Mouse (Mus musculus) liver, embryonic 16.5 days (tissue): ENCODE results near the gene Defb23. TPM values are rescaled to one million over a fixed set of nuclear protein-coding genes. Genes with fewer than 3 reads are reported as not detected.

Experiments used
- ATAC-seq: fragments of 200-750 bp; cut with Nextera tagmentation; 2 replicates; pipeline ENCODE4 v1.8.0; 2017; ENCODE audit warnings: low read depth, mild to moderate bottlenecking, moderate number of reproducible peaks, moderate library complexity
- H3K27ac ChIP-seq: fragments of 300-500 bp; sonication (generic); 2 replicates; pipeline ENCODE4 v1.5.1; 2014; ENCODE audit warnings: mild to moderate bottlenecking, low read length
- H3K27me3 ChIP-seq: fragments of 300-500 bp; sonication (generic); 2 replicates; pipeline ENCODE4 v1.6.1; 2014; ENCODE audit warnings: low read depth, low read length, mixed read lengths; ENCODE audit not compliant: control insufficient read depth, insufficient read depth
- H3K36me3 ChIP-seq: fragments of 300-500 bp; sonication (generic); 2 replicates; pipeline ENCODE4 v1.6.1; 2014; ENCODE audit warnings: mild to moderate bottlenecking; ENCODE audit not compliant: control insufficient read depth, insufficient read depth
- H3K4me1 ChIP-seq: fragments of 300-500 bp; sonication (generic); 2 replicates; pipeline ENCODE4 v1.6.1; 2014; ENCODE audit warnings: low read depth, low read length, mixed read lengths; ENCODE audit not compliant: control insufficient read depth
- H3K4me2 ChIP-seq: fragments of 300-500 bp; sonication (generic); 2 replicates; pipeline ENCODE4 v1.6.1; 2014; ENCODE audit warnings: low read depth, low read length, mixed read lengths
- H3K4me3 ChIP-seq: fragments of 300-500 bp; sonication (generic); 2 replicates; pipeline ENCODE4 v1.5.1; 2014; ENCODE audit warnings: low read depth, mild to moderate bottlenecking, low read length
- H3K9ac ChIP-seq: fragments of 300-500 bp; sonication (generic); 2 replicates; pipeline ENCODE4 v1.6.1; 2014; ENCODE audit warnings: low read depth, low read length
- H3K9me3 ChIP-seq: fragments of 300-500 bp; sonication (generic); replicated peaks from 2 replicates; pipeline ENCODE4 v1.6.1; 2016; ENCODE audit warnings: low read length; ENCODE audit not compliant: control insufficient read depth
- WGBS: fragments of 180-500 bp; shearing (Covaris S2); extraction: QIAGEN DNeasy Blood & Tissue Kit; methylation state at CpG from one replicate; pipeline ENCODE4 v1.1.7; 2014; ENCODE audit not compliant: insufficient replicate concordance; 5-methylcytosine and 5-hydroxymethylcytosine counted together
- polyA plus RNA-seq: library from polyadenylated mRNA; unstranded; fragments of >200 nt; fragmentation: Nextera tagmentation; extraction: Ambion mirVana; gene quantifications from 2 replicates; pipeline ENCODE4 v1.2.1, GENCODE M21; 2015

Defb23 gene
- polyA plus RNA-seq, 1 experiment from 2014 or later, result not detected

- WGBS, result 65% methylated on average over 7 of the region's 7 CpGs
- ATAC-seq, result no peak
- Histone ChIP-seq H3K4me1 (no peaks in the 10 kb centered on the region), H3K9ac (no peak overlapping the region), H3K27me3 (no peaks in the 10 kb centered on the region), H3K27ac (no peak overlapping the region), H3K4me2 (no peak overlapping the region), H3K4me3 (no peak overlapping the region), H3K9me3 (no peaks in the 10 kb centered on the region), H3K36me3 (no peaks in the 10 kb centered on the region)
Measured at GRCm38 (mm10) chr2:152481726-152482125, 17.3 kb upstream of the Defb23 start.

GRCm38 (mm10) chr2:152480881-152481280, 16.5 kb upstream of the Defb23 start:
- Histone ChIP-seq H3K27ac (no peak overlapping the region), H3K9ac (no peak overlapping the region)
- 39% methylated on average over 3 of the region's 3 CpGs for WGBS

GRCm38 (mm10) chr2:152476763-152477162, 12.3 kb upstream of the Defb23 start, which contains the start of gene Defb20:
Defb20 (plus strand) TSS chr2:152477063.
- no peak for ATAC-seq
- no peaks in the 10 kb centered on the region for H3K4me1 ChIP-seq
- H3K27me3 ChIP-seq, result no peaks in the 10 kb centered on the region; the same call in 1 of the 2 replicates
- 46% methylated on average over 2 of the region's 2 CpGs for WGBS
- H3K4me3 ChIP-seq, result no peak within 1 kb of the TSS
- no peaks in the 10 kb centered on the region for H3K9me3 ChIP-seq
- H3K36me3 ChIP-seq, result no peaks in the 10 kb centered on the region
- H3K27ac ChIP-seq, result no peak within 1 kb of the TSS
- H3K9ac ChIP-seq, result no peak within 1 kb of the TSS
- H3K4me2 ChIP-seq, result no peak within 1 kb of the TSS

More at GRCm38 (mm10) chr2:152480881-152481280, 16.5 kb upstream of the Defb23 start:
- Histone ChIP-seq H3K27me3 (no peaks in the 10 kb centered on the region), H3K36me3 (no peaks in the 10 kb centered on the region), H3K9me3 (no peaks in the 10 kb centered on the region), H3K4me1 (no peaks in the 10 kb centered on the region), H3K4me3 (no peak overlapping the region), H3K4me2 (no peak overlapping the region)
- no peak for ATAC-seq

GRCm38 (mm10) chr2:152472434-152472833, 8.0 kb upstream of the Defb23 start:
- no peak overlapping the region for H3K4me2 ChIP-seq
- no peak overlapping the region for H3K27ac ChIP-seq
- H3K4me1 ChIP-seq, result no peaks in the 10 kb centered on the region
- H3K36me3 ChIP-seq, result no peaks in the 10 kb centered on the region
- H3K9ac ChIP-seq, result no peak overlapping the region
- no peak for ATAC-seq
- H3K27me3 ChIP-seq, result no peaks in the 10 kb centered on the region; the same call in 1 of the 2 replicates
- WGBS, result 18% methylated on average over 3 of the region's 3 CpGs
- H3K4me3 ChIP-seq, result no peak overlapping the region
- H3K9me3 ChIP-seq, result no peaks in the 10 kb centered on the region

- Histone ChIP-seq H3K27me3 (no peaks in the 10 kb centered on the region; the same call in 1 of the 2 replicates), H3K9me3 (no peaks in the 10 kb centered on the region), H3K4me1 (no peaks in the 10 kb centered on the region), H3K9ac (no peak overlapping the region), H3K27ac (no peak overlapping the region), H3K36me3 (no peaks in the 10 kb centered on the region), H3K4me3 (no peak overlapping the region), H3K4me2 (no peak overlapping the region)
- 23% methylated on average over 7 of the region's 7 CpGs for WGBS
- ATAC-seq, result no peak
Measured at GRCm38 (mm10) chr2:152470973-152471372, 6.6 kb upstream of the Defb23 start.

DNA sequence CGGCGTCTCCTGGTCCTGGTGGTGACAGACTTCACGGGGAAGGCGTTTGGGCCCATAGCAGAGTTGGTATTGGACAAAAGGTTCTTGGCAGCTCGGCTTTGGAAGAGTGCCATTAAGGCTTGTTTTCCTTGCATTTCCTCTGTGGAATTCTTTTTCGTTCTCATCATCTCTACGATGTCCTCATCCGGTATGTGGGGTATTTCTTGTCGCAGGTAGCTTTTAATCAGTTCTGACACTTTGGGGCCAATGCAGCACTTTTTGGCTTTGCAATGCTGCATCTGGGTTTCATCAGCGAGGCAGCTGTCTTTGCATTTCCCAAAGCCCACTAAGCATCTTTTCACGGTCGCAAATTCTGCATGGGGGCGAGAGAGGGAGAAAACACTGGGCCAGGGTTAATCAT, 5.2 kb downstream of the Defb23 start:
- Histone ChIP-seq H3K9me3 (no peaks in the 10 kb centered on the region), H3K36me3 (no peaks in the 10 kb centered on the region), H3K27ac (no peak overlapping the region), H3K9ac (no peak overlapping the region), H3K27me3 (0 out of 2 replicates have a peak, but pooled peaks cover 2% of the 10 kb centered on the region), H3K4me3 (no peak overlapping the region), H3K4me1 (no peaks in the 10 kb centered on the region), H3K4me2 (no peak overlapping the region)
- 61% methylated on average over 13 of the region's 13 CpGs for WGBS
- no peak for ATAC-seq

GRCm38 (mm10) chr2:152452101-152452781, 12.2 kb downstream of the Defb23 start:
- no peak overlapping the region for H3K27ac ChIP-seq
- no peaks in the 10 kb centered on the region for H3K36me3 ChIP-seq
- no peaks in the 10 kb centered on the region for H3K9me3 ChIP-seq
- no peak overlapping the region for H3K9ac ChIP-seq
- H3K4me3 ChIP-seq, result no peak overlapping the region
- WGBS, result 66% methylated on average over 4 of the region's 4 CpGs
- H3K27me3 ChIP-seq, result no peaks in the 10 kb centered on the region
- H3K4me2 ChIP-seq, result no peak overlapping the region
- no peak for ATAC-seq
- H3K4me1 ChIP-seq, result no peaks in the 10 kb centered on the region

GRCm38 (mm10) chr2:152450241-152450640, 14.2 kb downstream of the Defb23 start:
- no peak for ATAC-seq
- Histone ChIP-seq H3K27ac (no peak overlapping the region), H3K4me2 (no peak overlapping the region), H3K9me3 (no peaks in the 10 kb centered on the region), H3K9ac (no peak overlapping the region), H3K27me3 (no peaks in the 10 kb centered on the region), H3K36me3 (no peaks in the 10 kb centered on the region), H3K4me3 (no peak overlapping the region), H3K4me1 (no peaks in the 10 kb centered on the region)
- 2% methylated on average over 5 of the region's 5 CpGs for WGBS

GRCm38 (mm10) chr2:152447461-152447860, 17.0 kb downstream of the Defb23 start:
- no peak for ATAC-seq
- Histone ChIP-seq H3K4me2 (no peak overlapping the region), H3K27ac (no peak overlapping the region), H3K9ac (no peak overlapping the region), H3K4me1 (no peaks in the 10 kb centered on the region), H3K27me3 (no peaks in the 10 kb centered on the region), H3K36me3 (no peaks in the 10 kb centered on the region), H3K4me3 (no peak overlapping the region), H3K9me3 (no peaks in the 10 kb centered on the region)
- WGBS, result 43% methylated on average over 5 of the region's 5 CpGs
